In the genomic region with DNA sequence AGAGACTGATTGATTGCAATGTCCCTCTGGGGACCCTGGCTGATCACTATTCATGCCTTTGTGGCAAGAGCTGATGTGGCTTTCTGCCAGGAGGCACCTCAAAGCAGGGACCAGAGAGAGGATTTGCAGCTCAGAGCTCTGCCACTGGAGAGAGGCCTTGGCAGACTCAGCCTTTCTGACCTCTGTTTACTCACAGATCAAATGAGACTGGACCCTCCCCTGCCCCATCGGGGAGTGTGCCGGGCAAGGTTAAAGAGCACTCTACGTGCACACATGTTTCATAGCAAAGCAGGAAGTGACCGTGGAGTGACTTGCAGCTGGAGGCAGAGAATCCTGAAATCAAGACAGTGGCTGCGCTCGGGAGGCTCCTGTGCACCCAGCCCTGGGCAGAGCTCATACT, we compare ENCODE assay signal across 12 mouse cellular contexts. TPM values are rescaled to one million over a fixed set of nuclear protein-coding genes. Genes with fewer than 3 reads are reported as not detected.
A peak's percentile ranks its signal among the peaks of the same experiment; 100 is the strongest.
DNase-seq lines count a peak whose midpoint lies in the region; ATAC-seq and TF ChIP-seq lines count a peak whose summit lies in the region.
"Had no signal": no experiment of that assay in that cellular context is flagged by ENCODE, and none has a peak within 500 bp of the region (broad histone marks: within the 10 kb centered on the region; RNA-seq: fewer than 3 reads in every experiment).

No protein-coding gene starts in this region.

- DNase-seq in gastrocnemius, adult 2 months: peak; percentile 13
- no peak for DNase-seq in gastrocnemius, postnatal 25 days
- peak; percentile 76 for DNase-seq in liver, adult 2 months (ENCODE audit: extremely low read depth, low read depth, low spot score)
- DNase-seq in spleen, adult 18-20 months: no peak
- DNase-seq in heart, adult 11 months: no peak
- DNase-seq: kidney, adult 9 months had no signal

- no peak overlapping the region for H3K4me3 ChIP-seq in gastrocnemius, adult 2 months
- no peak overlapping the region for H3K4me3 ChIP-seq in neural tube, embryonic 13.5 days
- no peak overlapping the region for H3K4me3 ChIP-seq in neural tube, embryonic 15.5 days (replicated peaks)
- no peak overlapping the region for H3K4me3 ChIP-seq in liver, adult 2 months (ENCODE audit: insufficient read depth, low read depth, low read length)
- no peak overlapping the region for H3K4me3 ChIP-seq in heart, embryonic 11.5 days (ENCODE audit: low read depth, low read length)
- H3K4me3 ChIP-seq: limb, embryonic 15.5 days; megakaryocyte, embryonic 14.5 days had no signal

- H3K27me3 ChIP-seq in neural tube, embryonic 13.5 days: no peaks in the 10 kb centered on the region
- H3K27me3 ChIP-seq in neural tube, embryonic 15.5 days (replicated peaks): no peaks in the 10 kb centered on the region
- no peaks in the 10 kb centered on the region for H3K27me3 ChIP-seq in liver, adult 2 months (ENCODE audit: control insufficient read depth, insufficient read depth, low read length)
- H3K27me3 ChIP-seq in heart, embryonic 11.5 days (ENCODE audit: control insufficient read depth, insufficient read depth, low read length): no peaks in the 10 kb centered on the region
- H3K27me3 ChIP-seq: limb, embryonic 15.5 days had no signal

- intact Hi-C loops in gastrocnemius, adult 2 months (cut with DNase I): no loop called here

- peaks cover 31% of the 10 kb centered on the region for H3K4me1 ChIP-seq in neural tube, embryonic 13.5 days (replicated peaks)
- peaks cover 21% of the 10 kb centered on the region for H3K4me1 ChIP-seq in neural tube, embryonic 15.5 days
- peaks cover 12% of the 10 kb centered on the region for H3K4me1 ChIP-seq in liver, adult 2 months (ENCODE audit: control insufficient read depth, insufficient read depth, low read length)
- H3K4me1 ChIP-seq in heart, embryonic 11.5 days (ENCODE audit: control insufficient read depth, insufficient read depth, low read length): no peaks in the 10 kb centered on the region; the same call in 1 of the 2 replicates
- H3K4me1 ChIP-seq: megakaryocyte, embryonic 14.5 days had no signal

- WGBS in neural tube, embryonic 13.5 days: 54% methylated on average over 6 of the region's 6 CpGs
- WGBS in neural tube, embryonic 15.5 days: 63% methylated on average over 6 of the region's 6 CpGs
- WGBS in liver, adult 2 months: 10% methylated on average over 6 of the region's 6 CpGs
- WGBS in heart, embryonic 11.5 days (ENCODE audit: insufficient replicate concordance): 50% methylated on average over 6 of the region's 6 CpGs

- no peak overlapping the region for H3K9ac ChIP-seq in neural tube, embryonic 13.5 days
- no peak overlapping the region for H3K9ac ChIP-seq in neural tube, embryonic 15.5 days (replicated peaks)
- H3K9ac ChIP-seq in liver, adult 2 months (ENCODE audit: low read depth, low read length): no peak overlapping the region
- no peak overlapping the region for H3K9ac ChIP-seq in heart, embryonic 11.5 days (ENCODE audit: low read depth, low read length)
- H3K9ac ChIP-seq: limb, embryonic 15.5 days had no signal

- no peak overlapping the region for H3K27ac ChIP-seq in gastrocnemius, adult 2 months
- peak overlapping the region; percentile 52 for H3K27ac ChIP-seq in neural tube, embryonic 13.5 days (replicated peaks)
- no peak overlapping the region for H3K27ac ChIP-seq in neural tube, embryonic 15.5 days (replicated peaks)
- no peak overlapping the region for H3K27ac ChIP-seq in liver, adult 2 months (replicated peaks; ENCODE audit: insufficient read depth, low read depth, low read length)
- H3K27ac ChIP-seq in heart, embryonic 11.5 days (ENCODE audit: low read depth, low read length): no peak overlapping the region
- H3K27ac ChIP-seq: limb, embryonic 15.5 days had no signal

- ATAC-seq in neural tube, embryonic 13.5 days (ENCODE audit: low read depth): no peak; the same call in 1 of the 2 replicates
- ATAC-seq in neural tube, embryonic 15.5 days (ENCODE audit: low FRiP score): no peak
- no peak for ATAC-seq in heart, embryonic 11.5 days (replicated peaks; ENCODE audit: insufficient number of reproducible peaks, low FRiP score, low TSS enrichment)

- no peak for TF ChIP-seq POLR2A in liver, adult 2 months (IDR thresholded peaks at IDR 0.05; ENCODE audit: extremely low read depth, insufficient read depth, low read length)

- no peaks in the 10 kb centered on the region for H3K36me3 ChIP-seq in neural tube, embryonic 13.5 days
- H3K36me3 ChIP-seq in neural tube, embryonic 15.5 days: no peaks in the 10 kb centered on the region
- no peaks in the 10 kb centered on the region for H3K36me3 ChIP-seq in liver, adult 2 months (ENCODE audit: control insufficient read depth, insufficient read depth, low read length)
- no peaks in the 10 kb centered on the region for H3K36me3 ChIP-seq in heart, embryonic 11.5 days (ENCODE audit: control insufficient read depth, insufficient read depth, low read length)
- H3K36me3 ChIP-seq: limb, embryonic 15.5 days had no signal

- no peak for TF ChIP-seq CTCF in gastrocnemius, adult 2 months (IDR thresholded peaks at IDR 0.05)
- no peak for TF ChIP-seq CTCF in liver, adult 2 months (IDR thresholded peaks at IDR 0.05; ENCODE audit: low read depth, low read length)

- H3K4me2 ChIP-seq in neural tube, embryonic 13.5 days: no peak overlapping the region
- no peak overlapping the region for H3K4me2 ChIP-seq in neural tube, embryonic 15.5 days
- no peak overlapping the region for H3K4me2 ChIP-seq in heart, embryonic 11.5 days
- H3K4me2 ChIP-seq: limb, embryonic 15.5 days had no signal

- no peaks in the 10 kb centered on the region for H3K79me2 ChIP-seq in liver, adult 2 months (ENCODE audit: control insufficient read depth, insufficient read depth, low read length)

- H3K9me3 ChIP-seq in neural tube, embryonic 13.5 days: no peaks in the 10 kb centered on the region
- H3K9me3 ChIP-seq in neural tube, embryonic 15.5 days (replicated peaks): no peaks in the 10 kb centered on the region
- no peaks in the 10 kb centered on the region for H3K9me3 ChIP-seq in heart, embryonic 11.5 days (replicated peaks; ENCODE audit: control insufficient read depth, low read length)
- H3K9me3 ChIP-seq: limb, embryonic 15.5 days; megakaryocyte, embryonic 14.5 days had no signal

RNA-seq across cellular contexts. Expression of gene Itga11, which starts 30.2 kb away (rescaled TPM):
- 1 to 10 TPM; 3.2 to 5.1 TPM for total RNA-seq in gastrocnemius, adult 2 months (2021)
- total RNA-seq in gastrocnemius, postnatal 25 days (2021): 1 to 10 TPM; 3.3 to 4.8 TPM
- 1.4 and 1.7 TPM in 2 replicates for polyA plus RNA-seq in neural tube, embryonic 13.5 days (2015; fragmentation: Nextera tagmentation; extraction: Ambion mirVana)
- 0.81 and 1.5 TPM in 2 replicates for polyA plus RNA-seq in neural tube, embryonic 15.5 days (2015; fragmentation: Nextera tagmentation; extraction: Ambion mirVana)
- 0.07 and 0.09 TPM in 2 replicates for total RNA-seq in liver, adult 2 months (2014; rRNA removed)
- 0.07 and 0.09 TPM in 2 replicates for polyA plus RNA-seq in liver, adult 2 months (2012; rRNA removed)
- polyA plus RNA-seq in heart, embryonic 11.5 days (2014; fragmentation: Nextera tagmentation; extraction: Ambion mirVana): 0.64 and 1.4 TPM in 2 replicates
- total RNA-seq: common myeloid progenitor, adult 5-6 weeks had no signal

Comparison
In these comparisons a context has a peak if more than half of its experiments do, and no peak if none do; other contexts are left out.
1. DNase-seq: peak in gastrocnemius, adult 2 months (single experiment) and liver, adult 2 months (single experiment); none in gastrocnemius, postnatal 25 days (single experiment), spleen, adult 18-20 months (0 of 2) and heart, adult 11 months (single experiment).